Mouse (Mus musculus): ENCODE results near the gene Fam222b. TPM values are rescaled to one million over a fixed set of nuclear protein-coding genes. Genes with fewer than 3 reads are reported as not detected.

Fam222b gene
- polyA plus RNA-seq, 1 experiment = 12.5 TPM

- Histone ChIP-seq H3K27ac (ENCODE audit: insufficient read depth, low read length) (no peak overlapping the region), H3K4me3 (ENCODE audit: extremely low read depth, insufficient read depth, insufficient read length) (no peak overlapping the region), H3K4me1 (ENCODE audit: control insufficient read depth, insufficient read depth, insufficient read length) (no peaks in the 10 kb centered on the region), H3K36me3 (ENCODE audit: control insufficient read depth, insufficient read depth, low read length) (peaks cover 3% of the 10 kb centered on the region; the same call in 1 of the 2 replicates), H3K27me3 (ENCODE audit: control insufficient read depth, insufficient read depth, low read length) (no peaks in the 10 kb centered on the region)
- 80% methylated on average over 1 of the region's 1 CpGs for WGBS
- no peak for DNase-seq (ENCODE audit: low read depth in 1 of 2, low spot score in 2 of 2)
- TF ChIP-seq POLR2A (IDR thresholded peaks at IDR 0.05; ENCODE audit: low read depth, low read length) (no peak), CTCF (IDR thresholded peaks at IDR 0.05; ENCODE audit: extremely low read depth, insufficient read depth, insufficient read length, insufficient replicate concordance) (no peak)
Observed at GRCm38 (mm10) chr11:78062563-78062962, 31.9 kb upstream of the Fam222b start.

- 72% methylated on average over 2 of the region's 2 CpGs for WGBS
- no peaks in the 10 kb centered on the region for H3K36me3 ChIP-seq (ENCODE audit: control insufficient read depth, insufficient read depth, low read length)
- DNase-seq (ENCODE audit: low read depth in 1 of 2, low spot score in 2 of 2) = no peak
- peak overlapping the region; percentile 29; the same call in 1 of the 2 replicates for H3K27ac ChIP-seq (ENCODE audit: insufficient read depth, low read length)
- no peaks in the 10 kb centered on the region for H3K4me1 ChIP-seq (ENCODE audit: control insufficient read depth, insufficient read depth, insufficient read length)
- H3K4me3 ChIP-seq (ENCODE audit: extremely low read depth, insufficient read depth, insufficient read length) = no peak overlapping the region
- H3K27me3 ChIP-seq (ENCODE audit: control insufficient read depth, insufficient read depth, low read length) = no peaks in the 10 kb centered on the region
- TF ChIP-seq POLR2A (IDR thresholded peaks at IDR 0.05; ENCODE audit: low read depth, low read length) (no peak), CTCF (IDR thresholded peaks at IDR 0.05; ENCODE audit: extremely low read depth, insufficient read depth, insufficient read length, insufficient replicate concordance) (no peak)
Observed at GRCm38 (mm10) chr11:78065906-78066305, 28.6 kb upstream of the Fam222b start.

- WGBS = 86% methylated on average over 2 of the region's 2 CpGs
- TF ChIP-seq POLR2A (IDR thresholded peaks at IDR 0.05; ENCODE audit: low read depth, low read length) (no peak), CTCF (IDR thresholded peaks at IDR 0.05; ENCODE audit: extremely low read depth, insufficient read depth, insufficient read length, insufficient replicate concordance) (no peak)
Observed at GRCm38 (mm10) chr11:78066641-78067040, 27.8 kb upstream of the Fam222b start.

GRCm38 (mm10) chr11:78067566-78067965 is 26.9 kb upstream of the Fam222b start:
- 62% methylated on average over 5 of the region's 5 CpGs for WGBS
- no peaks in the 10 kb centered on the region; the same call in 1 of the 2 replicates for H3K36me3 ChIP-seq (ENCODE audit: control insufficient read depth, insufficient read depth, low read length)
- no peak for DNase-seq (ENCODE audit: low read depth in 1 of 2, low spot score in 2 of 2)
- no peak overlapping the region for H3K27ac ChIP-seq (ENCODE audit: insufficient read depth, low read length)
- H3K4me1 ChIP-seq (ENCODE audit: control insufficient read depth, insufficient read depth, insufficient read length) = no peaks in the 10 kb centered on the region
- no peak for TF ChIP-seq POLR2A (IDR thresholded peaks at IDR 0.05; ENCODE audit: low read depth, low read length)
- no peak for TF ChIP-seq CTCF (IDR thresholded peaks at IDR 0.05; ENCODE audit: extremely low read depth, insufficient read depth, insufficient read length, insufficient replicate concordance)
- H3K27me3 ChIP-seq (ENCODE audit: control insufficient read depth, insufficient read depth, low read length) = no peaks in the 10 kb centered on the region
- H3K4me3 ChIP-seq (ENCODE audit: extremely low read depth, insufficient read depth, insufficient read length) = no peak overlapping the region

More at GRCm38 (mm10) chr11:78066641-78067040, 27.8 kb upstream of the Fam222b start:
- H3K27ac ChIP-seq (ENCODE audit: insufficient read depth, low read length) = 0 out of 2 replicates have a peak overlapping the region, but pooled peaks have one; percentile 29
- no peaks in the 10 kb centered on the region for H3K36me3 ChIP-seq (ENCODE audit: control insufficient read depth, insufficient read depth, low read length)
- DNase-seq (ENCODE audit: low read depth in 1 of 2, low spot score in 2 of 2) = no peak
- no peaks in the 10 kb centered on the region for H3K27me3 ChIP-seq (ENCODE audit: control insufficient read depth, insufficient read depth, low read length)
- H3K4me3 ChIP-seq (ENCODE audit: extremely low read depth, insufficient read depth, insufficient read length) = no peak overlapping the region
- no peaks in the 10 kb centered on the region for H3K4me1 ChIP-seq (ENCODE audit: control insufficient read depth, insufficient read depth, insufficient read length)

- no peaks in the 10 kb centered on the region for H3K27me3 ChIP-seq (ENCODE audit: control insufficient read depth, insufficient read depth, low read length)
- no peak for DNase-seq (ENCODE audit: low read depth in 1 of 2, low spot score in 2 of 2)
Observed at GRCm38 (mm10) chr11:78069130-78069529, 25.3 kb upstream of the Fam222b start.

GRCm38 (mm10) chr11:78069646-78070045 is 24.8 kb upstream of the Fam222b start:
- no peak for DNase-seq (ENCODE audit: low read depth in 1 of 2, low spot score in 2 of 2)
- H3K27ac ChIP-seq (ENCODE audit: insufficient read depth, low read length) = peak overlapping the region; percentile 24; the same call in 1 of the 2 replicates
- peaks cover 13% of the 10 kb centered on the region for H3K36me3 ChIP-seq (ENCODE audit: control insufficient read depth, insufficient read depth, low read length)
- no peak for TF ChIP-seq CTCF (IDR thresholded peaks at IDR 0.05; ENCODE audit: extremely low read depth, insufficient read depth, insufficient read length, insufficient replicate concordance)
- no peak overlapping the region for H3K4me3 ChIP-seq (ENCODE audit: extremely low read depth, insufficient read depth, insufficient read length)
- H3K27me3 ChIP-seq (ENCODE audit: control insufficient read depth, insufficient read depth, low read length) = no peaks in the 10 kb centered on the region
- no peaks in the 10 kb centered on the region for H3K4me1 ChIP-seq (ENCODE audit: control insufficient read depth, insufficient read depth, insufficient read length)
- 83% methylated on average over 6 of the region's 6 CpGs for WGBS

More at GRCm38 (mm10) chr11:78069130-78069529, 25.3 kb upstream of the Fam222b start:
- no peaks in the 10 kb centered on the region for H3K4me1 ChIP-seq (ENCODE audit: control insufficient read depth, insufficient read depth, insufficient read length)
- H3K4me3 ChIP-seq (ENCODE audit: extremely low read depth, insufficient read depth, insufficient read length) = no peak overlapping the region
- 81% methylated on average over 5 of the region's 5 CpGs for WGBS
- no peak for TF ChIP-seq CTCF (IDR thresholded peaks at IDR 0.05; ENCODE audit: extremely low read depth, insufficient read depth, insufficient read length, insufficient replicate concordance)
- no peak for TF ChIP-seq POLR2A (IDR thresholded peaks at IDR 0.05; ENCODE audit: low read depth, low read length)
- peaks cover 8% of the 10 kb centered on the region for H3K36me3 ChIP-seq (ENCODE audit: control insufficient read depth, insufficient read depth, low read length)
- no peak overlapping the region for H3K27ac ChIP-seq (ENCODE audit: insufficient read depth, low read length)

- peaks cover 21% of the 10 kb centered on the region for H3K36me3 ChIP-seq (ENCODE audit: control insufficient read depth, insufficient read depth, low read length)
- no peak overlapping the region for H3K4me3 ChIP-seq (ENCODE audit: extremely low read depth, insufficient read depth, insufficient read length)
- peak overlapping the region; percentile 63; the same call in 1 of the 2 replicates for H3K27ac ChIP-seq (ENCODE audit: insufficient read depth, low read length)
- TF ChIP-seq CTCF (IDR thresholded peaks at IDR 0.05; ENCODE audit: extremely low read depth, insufficient read depth, insufficient read length, insufficient replicate concordance) = no peak
- TF ChIP-seq POLR2A (IDR thresholded peaks at IDR 0.05; ENCODE audit: low read depth, low read length) = no peak
- no peaks in the 10 kb centered on the region for H3K27me3 ChIP-seq (ENCODE audit: control insufficient read depth, insufficient read depth, low read length)
- DNase-seq (ENCODE audit: low read depth in 1 of 2, low spot score in 2 of 2) = no peak
- WGBS = 89% methylated on average over 5 of the region's 5 CpGs
- H3K4me1 ChIP-seq (ENCODE audit: control insufficient read depth, insufficient read depth, insufficient read length) = no peaks in the 10 kb centered on the region
Observed at GRCm38 (mm10) chr11:78071938-78072337, 22.5 kb upstream of the Fam222b start.

Measured in spleen, adult 2 months (tissue).